Comparison of ENCODE assay signal across 21 mouse cellular contexts in the genomic region with DNA sequence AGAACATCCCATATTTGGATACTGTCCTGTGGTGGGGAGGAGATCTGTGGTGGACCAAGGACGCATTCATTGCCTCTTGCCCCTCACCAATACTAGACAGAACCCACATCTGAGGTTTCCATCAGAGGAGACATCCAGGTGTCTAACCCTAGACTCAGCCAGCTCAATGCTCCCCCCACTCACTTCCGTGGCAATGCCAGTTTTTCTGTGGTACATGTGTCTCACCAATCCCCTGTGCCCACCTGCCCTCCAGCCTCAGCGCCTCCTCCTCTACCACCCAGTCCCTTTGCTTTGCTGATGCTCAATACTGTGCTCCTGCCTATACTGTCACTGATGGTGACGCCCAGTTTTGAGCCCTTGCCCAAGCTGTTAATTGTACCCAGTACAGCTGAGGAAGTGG. TPM values are rescaled to one million over a fixed set of nuclear protein-coding genes. Genes with fewer than 3 reads are reported as not detected.
"Had no signal": no experiment of that assay in that cellular context is flagged by ENCODE, and none has a peak within 500 bp of the region (broad histone marks: within the 10 kb centered on the region; RNA-seq: fewer than 3 reads in every experiment).

No protein-coding gene starts in this region.

- DNase-seq: kidney, adult 2 months; kidney, postnatal 25 days; layer of hippocampus, postnatal 36 days; liver, embryonic 13.5 days; lung, adult 2 months; lung, postnatal 14 days; lung, postnatal 4 days; retina, postnatal 1 day had no signal

RNA-seq across cellular contexts. Expression of gene Cfap99, which starts 32.8 kb away (rescaled TPM):
- polyA plus RNA-seq: intestine, embryonic 14.5 days; intestine, postnatal 0 days; kidney, embryonic 14.5 days; kidney, postnatal 0 days; large intestine, adult 2 months; limb, embryonic 11.5 days; liver, adult 2 months; liver, embryonic 13.5 days; liver, embryonic 16.5 days; midbrain, embryonic 12.5 days; neural tube, embryonic 12.5 days; neural tube, embryonic 15.5 days; small intestine, adult 2 months; stomach, embryonic 16.5 days had no signal
